Mouse (Mus musculus) heart, embryonic 12.5 days (tissue): ENCODE results near the gene Platr25. TPM values are rescaled to one million over a fixed set of nuclear protein-coding genes. Genes with fewer than 3 reads are reported as not detected.
A peak's percentile ranks its signal among the peaks of the same experiment; 100 is the strongest.
"Not testable (repeated sequence)": the region's sequence is repeated elsewhere in the genome, so short reads cannot be mapped to it uniquely, and the experiment has no call there.

Experiments
- ATAC-seq: fragments of 200-750 bp; cut with Nextera tagmentation; 2 replicates; pipeline ENCODE4 v1.8.0; 2017; ENCODE audit warnings: moderate TSS enrichment, moderate library complexity; ENCODE audit not compliant: insufficient number of reproducible peaks, low FRiP score
- H3K27ac ChIP-seq: fragments of 300-500 bp; sonication (generic); 2 replicates; pipeline ENCODE4 v1.5.1; 2016; ENCODE audit warnings: mild to moderate bottlenecking, moderate library complexity; ENCODE audit not compliant: poor library complexity, severe bottlenecking
- H3K27me3 ChIP-seq: fragments of 300-500 bp; sonication (generic); replicated peaks from 2 replicates; pipeline ENCODE4 v1.6.1; 2016; ENCODE audit warnings: mild to moderate bottlenecking, moderate library complexity
- H3K36me3 ChIP-seq: fragments of 300-500 bp; sonication (generic); 2 replicates; pipeline ENCODE4 v1.6.1; 2016; ENCODE audit warnings: mild to moderate bottlenecking, moderate library complexity
- H3K4me1 ChIP-seq: fragments of 300-500 bp; sonication (generic); replicated peaks from 2 replicates; pipeline ENCODE4 v1.6.1; 2016; ENCODE audit warnings: mild to moderate bottlenecking
- H3K4me2 ChIP-seq: fragments of 300-500 bp; sonication (generic); 2 replicates; pipeline ENCODE4 v1.6.1; 2016; ENCODE audit warnings: mild to moderate bottlenecking, moderate library complexity
- H3K4me3 ChIP-seq: fragments of 300-500 bp; sonication (generic); 2 replicates; pipeline ENCODE4 v1.5.1; 2016; ENCODE audit warnings: mild to moderate bottlenecking
- H3K9ac ChIP-seq: fragments of 300-500 bp; sonication (generic); 2 replicates; pipeline ENCODE4 v1.6.1; 2016; ENCODE audit warnings: mild to moderate bottlenecking, moderate library complexity
- H3K9me3 ChIP-seq: fragments of 300-500 bp; sonication (generic); replicated peaks from 2 replicates; pipeline ENCODE4 v1.6.1; 2016; ENCODE audit warnings: mild to moderate bottlenecking, moderate library complexity
- WGBS: fragments of 180-500 bp; shearing (Covaris S2); methylation state at CpG from one replicate; pipeline ENCODE4 v1.1.7; 2016; 5-methylcytosine and 5-hydroxymethylcytosine counted together
- microRNA counts: library from miRNA; unstranded; fragments of <30 nt; microRNA quantifications from one replicate; lab custom pipeline; 2017
- microRNA-seq: library from miRNA; unstranded; fragments of <30 nt; microRNA quantifications from one replicate; pipeline ENCODE4, GENCODE M21; 2017
- polyA plus RNA-seq: library from polyadenylated mRNA; unstranded; fragments of >200 nt; fragmentation: Nextera tagmentation; extraction: Ambion mirVana; gene quantifications from 2 replicates; pipeline ENCODE4 v1.2.1, GENCODE M21; 2016

Gene Platr25
- polyA plus RNA-seq, 1 experiment from 2014 or later, result 17.5 TPM

DNA sequence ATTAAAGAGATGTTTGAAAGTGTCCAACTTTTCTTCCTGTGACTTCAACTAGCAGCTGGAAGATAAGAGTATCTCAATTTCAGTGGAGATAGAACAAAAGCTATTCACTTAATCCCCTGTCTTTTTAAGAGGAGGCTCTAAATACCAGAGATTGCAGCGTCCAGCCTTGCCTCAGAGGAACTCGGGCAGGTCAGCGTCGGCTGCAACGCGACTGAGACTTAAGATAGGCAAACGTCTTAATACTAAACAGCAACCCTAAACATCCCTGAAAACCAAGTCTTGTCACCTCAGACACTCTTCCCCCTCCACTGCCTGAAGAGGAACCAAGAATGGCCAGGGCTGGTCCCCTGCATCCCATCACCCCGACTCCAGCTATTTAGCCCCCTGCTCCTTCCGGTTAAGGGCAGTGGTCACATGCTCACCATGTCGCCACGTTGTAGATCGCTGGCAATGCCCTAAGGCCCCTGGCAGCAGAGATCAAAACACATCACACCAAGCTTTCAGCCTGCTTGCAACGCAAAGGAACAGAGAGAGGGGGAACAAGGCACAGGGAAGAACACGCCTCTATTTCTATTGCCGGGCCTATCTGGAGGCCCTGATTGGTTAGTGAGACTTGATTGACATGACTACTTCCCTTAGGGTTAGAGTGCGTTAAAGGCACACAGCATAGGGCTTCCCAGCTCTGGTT, 107.7 kb downstream of the Platr25 start:
- Histone ChIP-seq H3K4me2 (peak overlapping the region; percentile 69), H3K4me3 (peak overlapping the region; percentile 62), H3K9ac (peak overlapping the region; percentile 56)
- 1% methylated on average over 16 of the region's 16 CpGs for WGBS
- not testable (repeated sequence) for H3K27ac ChIP-seq, H3K36me3 ChIP-seq, H3K27me3 ChIP-seq, H3K9me3 ChIP-seq, H3K4me1 ChIP-seq
- ATAC-seq, result peak; percentile 95

DNA sequence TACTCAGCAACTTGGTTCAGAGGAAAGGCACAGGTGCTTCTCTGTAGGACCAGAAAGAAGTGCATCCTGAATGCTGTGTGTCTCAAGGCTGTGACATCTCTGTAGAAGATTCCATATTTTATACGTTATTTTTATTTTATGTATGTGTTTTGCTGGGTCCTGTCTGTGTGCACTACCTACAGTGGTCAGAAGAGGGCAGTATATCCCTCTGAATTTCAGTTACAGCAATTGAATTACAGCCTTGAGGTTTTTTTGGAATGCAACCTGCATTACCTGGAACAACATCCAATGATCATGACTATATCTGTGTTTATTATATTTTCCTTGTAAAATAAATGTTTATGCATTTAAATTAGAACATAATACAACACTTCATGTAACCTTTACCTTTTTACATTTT, 133.4 kb downstream of the Platr25 start:
- 36% methylated on average over 1 of the region's 1 CpGs for WGBS
- ATAC-seq, result not testable (repeated sequence)

DNA sequence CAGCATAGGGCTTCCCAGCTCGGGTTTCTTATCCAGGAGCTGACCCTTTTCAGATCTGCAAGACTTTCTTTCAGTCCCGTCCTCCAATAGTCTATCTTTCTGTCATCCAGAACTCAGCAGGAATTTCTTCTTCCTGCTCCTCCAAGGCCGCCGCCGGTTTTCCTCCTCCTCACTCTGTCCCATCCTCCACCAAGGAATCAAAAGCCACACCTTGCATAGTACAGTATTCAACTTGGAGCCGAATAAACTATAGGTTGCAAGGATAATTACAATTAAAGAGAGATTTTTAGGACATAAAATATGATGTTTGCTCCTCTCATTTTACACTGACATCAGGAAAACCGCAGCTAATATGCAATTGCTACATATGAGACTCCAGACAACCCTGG, 136.2 kb downstream of the Platr25 start:
- not testable (repeated sequence) for H3K27me3 ChIP-seq, H3K27ac ChIP-seq, H3K4me1 ChIP-seq, H3K36me3 ChIP-seq, ATAC-seq, H3K9me3 ChIP-seq
- WGBS, result 7% methylated on average over 7 of the region's 7 CpGs
- peak overlapping the region; percentile 61 for H3K4me3 ChIP-seq
- peak overlapping the region; percentile 68 for H3K4me2 ChIP-seq
- 0 out of 2 replicates have a peak overlapping the region, but pooled peaks have one; percentile 24 for H3K9ac ChIP-seq

More for the DNA sequence above, 133.4 kb downstream of the Platr25 start:
- H3K27me3 ChIP-seq, H3K36me3 ChIP-seq, H3K27ac ChIP-seq, H3K4me1 ChIP-seq, H3K9ac ChIP-seq, H3K4me2 ChIP-seq, H3K4me3 ChIP-seq, H3K9me3 ChIP-seq: not testable (repeated sequence)

DNA sequence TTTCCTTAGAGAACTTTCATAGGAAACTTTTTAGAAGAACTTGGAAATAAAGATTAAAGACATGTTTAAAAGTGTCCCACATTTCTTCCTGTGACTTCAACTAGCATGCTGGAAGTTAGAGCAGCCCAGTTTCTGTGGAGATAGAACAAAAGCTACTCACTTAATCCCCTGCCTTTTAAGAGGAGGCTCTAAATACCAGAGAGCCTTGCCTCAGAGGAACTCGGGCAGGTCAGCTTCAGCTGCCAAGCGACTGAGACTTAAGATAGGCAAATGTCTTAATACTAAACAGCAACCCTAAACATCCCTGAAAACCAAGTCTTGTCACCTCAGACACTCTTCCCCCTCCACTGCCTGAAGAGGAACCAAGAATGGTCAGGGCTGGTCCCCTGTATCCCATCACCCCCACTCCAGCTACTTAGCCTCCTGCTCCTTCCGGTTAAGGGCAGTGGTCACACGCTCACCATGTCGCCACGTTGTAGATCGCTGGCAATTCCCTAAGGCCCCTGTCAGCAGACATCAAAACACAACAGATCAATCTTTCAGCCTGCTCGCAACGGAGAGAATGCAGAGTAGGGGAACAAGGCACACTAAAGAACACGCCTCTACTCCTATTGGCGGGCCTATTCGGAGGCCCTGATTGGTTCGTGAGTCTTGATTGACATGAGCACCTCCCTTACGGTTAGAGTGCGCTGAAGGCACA, 136.8 kb downstream of the Platr25 start, which contains the start of gene 6720489N17Rik:
6720489N17Rik (minus strand) TSS at position 606 of the 700 bp plus-strand sequence.
- not testable (repeated sequence) for H3K4me1 ChIP-seq
- peak; percentile 98 for ATAC-seq
- under 1% methylated on average over 15 of the region's 15 CpGs for WGBS

More for the DNA sequence above, 136.8 kb downstream of the Platr25 start, which contains the start of gene 6720489N17Rik:
- Histone ChIP-seq H3K4me2 (peak within 1 kb of the TSS; percentile 68), H3K4me3 (peak within 1 kb of the TSS; percentile 61), H3K9ac (peak within 1 kb of the TSS; percentile 70)
- H3K27ac ChIP-seq, H3K36me3 ChIP-seq, H3K27me3 ChIP-seq, H3K9me3 ChIP-seq: not testable (repeated sequence)

MicroRNAs encoded within 50 kb of the gene (microRNA counts, 519-probe panel; counts per million panel counts)
- not detected for microRNA mmu-miR-713 (lab: Ali Mortazavi, UCI)

Small RNAs within 50 kb of the gene (microRNA-seq; reads per million reads assigned to microRNA genes)
- not detected for gene Gm24020
- gene Gm24588, result not detected
- not detected for gene Mir713

Other genes starting within 250 kb of the Platr25 start
- not detected in 2 replicates for gene Zfp935, start 202.2 kb downstream of the Platr25 start, polyA plus RNA-seq
- gene Zfp934, start 189.5 kb downstream of the Platr25 start, polyA plus RNA-seq, result 12.0 and 14.8 TPM in 2 replicates
- 7.9 and 9.3 TPM in 2 replicates for gene 6720489N17Rik, start 136.5 kb downstream of the Platr25 start, polyA plus RNA-seq
- 5.7 and 6.4 TPM in 2 replicates for gene Gm5141, start 25.1 kb upstream of the Platr25 start, polyA plus RNA-seq
- 0.20 TPM in 1 of 2 replicates, not detected in the other for gene Fbp2, start 97.7 kb upstream of the Platr25 start, polyA plus RNA-seq
- gene Fbp1, start 127.6 kb upstream of the Platr25 start, polyA plus RNA-seq, result 0.22 TPM in 1 of 2 replicates, not detected in the other
- 53.5 and 53.8 TPM in 2 replicates for gene 2010111I01Rik, start 204.2 kb upstream of the Platr25 start, polyA plus RNA-seq